Mouse (Mus musculus) urinary bladder, postnatal 4 days (tissue): ENCODE data around the gene Ckap2l.

Experiments
- DNase-seq, 2 experiments: peaks; one replicate each; pipeline ENCODE4 v3.0.0; 2021 to 2022; ENCODE audit warnings: low spot score in 2 of 2

Gene Ckap2l

DNA sequence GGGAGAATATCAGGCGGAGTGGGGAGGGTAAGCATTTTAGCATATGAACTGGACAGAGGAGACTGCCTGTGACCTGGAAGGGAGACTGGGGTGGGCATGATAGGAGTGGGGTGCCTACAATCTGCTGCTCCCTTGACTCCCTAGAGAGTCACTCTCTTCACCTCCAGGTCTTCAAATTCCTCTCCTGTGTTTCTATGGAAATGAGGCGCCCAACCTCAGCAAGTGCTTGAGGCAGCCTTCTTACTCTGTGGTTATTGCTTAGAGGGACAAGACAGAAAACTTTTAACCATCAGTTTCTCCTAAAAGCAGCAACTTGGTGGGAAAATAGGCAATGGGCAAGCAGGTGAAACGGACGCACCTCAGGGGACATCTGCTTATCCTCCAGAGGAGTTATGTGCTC, 60.5 kb downstream of the Ckap2l start:
- DNase-seq, result no peak

- DNase-seq, result no peak
These were observed 62.3 kb downstream of the Ckap2l start for GRCm38 (mm10) chr2:129234731-129235130.

GRCm38 (mm10) chr2:129233803-129234477, 63.1 kb downstream of the Ckap2l start:
- DNase-seq, result no peak

DNA sequence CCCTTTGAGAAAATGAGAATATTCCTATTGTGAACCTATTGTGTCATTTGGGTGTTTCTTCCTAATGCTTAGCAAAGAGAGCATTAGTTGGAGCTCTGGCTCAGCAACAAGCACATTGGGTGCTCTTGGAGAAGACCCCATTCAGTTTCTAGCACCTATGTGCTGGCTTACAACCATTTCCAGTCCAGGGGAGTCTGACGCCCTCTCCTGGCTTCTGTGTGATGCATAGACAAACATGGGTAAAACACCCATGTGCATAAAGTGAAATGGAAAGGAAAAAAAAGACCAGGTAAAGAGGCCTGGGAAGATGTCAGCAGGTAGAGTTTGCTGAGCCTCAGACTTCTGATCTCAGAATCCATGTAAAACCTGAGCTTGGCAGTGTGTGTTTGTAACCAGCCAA, 63.8 kb downstream of the Ckap2l start:
- DNase-seq, result no peak

DNA sequence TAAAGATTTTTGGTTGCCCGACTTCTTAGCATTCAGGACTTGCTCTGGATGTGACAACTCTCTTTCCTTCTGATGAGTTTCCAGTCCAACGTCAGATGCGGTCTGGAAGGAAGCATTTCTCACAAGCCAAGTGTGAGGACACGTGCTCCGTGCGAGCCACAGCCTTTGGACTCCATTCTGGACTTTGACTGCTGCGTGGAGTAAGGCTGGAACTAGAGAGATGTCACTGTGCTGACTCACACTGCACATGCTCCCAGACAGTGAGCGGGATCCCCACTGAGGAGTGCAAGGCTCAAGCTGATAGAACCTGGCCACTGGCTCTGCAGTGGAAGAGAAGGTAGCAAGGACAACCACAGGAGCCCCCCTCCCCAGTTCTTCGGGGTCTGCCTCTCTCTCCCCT, 64.5 kb downstream of the Ckap2l start:
- no peak for DNase-seq

DNA sequence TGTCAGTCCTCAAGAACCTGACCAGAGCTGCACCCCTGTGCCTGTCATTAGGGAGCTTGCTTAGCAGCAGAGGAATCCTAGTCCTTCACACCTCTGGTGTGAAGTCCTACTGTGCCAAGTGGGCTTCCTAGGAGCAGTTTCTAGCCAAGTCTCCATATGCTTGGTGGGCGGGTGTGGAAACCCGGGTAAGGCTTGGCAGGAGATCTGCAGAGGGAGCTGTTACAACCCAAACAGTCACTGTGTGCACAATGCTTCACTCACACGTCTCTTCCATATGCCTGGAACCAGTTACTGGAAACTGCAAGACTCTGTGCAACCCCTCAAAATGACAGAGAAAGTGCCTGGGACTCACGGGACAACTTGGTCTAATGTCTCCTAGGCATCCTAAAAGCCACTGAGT, 65.0 kb downstream of the Ckap2l start:
- no peak for DNase-seq

GRCm38 (mm10) chr2:129229316-129229715, 67.7 kb downstream of the Ckap2l start:
- DNase-seq, result no peak

DNA sequence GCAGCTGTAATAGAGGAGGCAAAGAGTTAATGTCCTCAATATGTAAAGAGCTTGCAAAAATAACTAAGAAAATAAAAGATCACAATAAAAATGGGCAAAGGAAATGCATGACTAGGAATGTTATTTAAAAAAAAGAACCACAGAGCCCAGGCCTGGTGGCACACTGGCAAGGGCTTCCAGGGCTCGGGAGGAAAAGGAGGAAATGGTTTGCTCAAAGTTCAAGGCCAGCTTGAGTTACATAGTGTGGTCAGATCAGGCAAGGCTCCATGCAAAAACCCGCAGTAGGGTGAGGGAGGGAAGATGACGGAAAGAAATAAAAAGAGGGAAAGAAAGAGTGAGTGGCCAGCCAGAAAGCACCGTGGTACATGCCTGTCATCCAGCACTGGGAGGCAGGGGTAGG, 68.4 kb downstream of the Ckap2l start:
- DNase-seq, result no peak

DNA sequence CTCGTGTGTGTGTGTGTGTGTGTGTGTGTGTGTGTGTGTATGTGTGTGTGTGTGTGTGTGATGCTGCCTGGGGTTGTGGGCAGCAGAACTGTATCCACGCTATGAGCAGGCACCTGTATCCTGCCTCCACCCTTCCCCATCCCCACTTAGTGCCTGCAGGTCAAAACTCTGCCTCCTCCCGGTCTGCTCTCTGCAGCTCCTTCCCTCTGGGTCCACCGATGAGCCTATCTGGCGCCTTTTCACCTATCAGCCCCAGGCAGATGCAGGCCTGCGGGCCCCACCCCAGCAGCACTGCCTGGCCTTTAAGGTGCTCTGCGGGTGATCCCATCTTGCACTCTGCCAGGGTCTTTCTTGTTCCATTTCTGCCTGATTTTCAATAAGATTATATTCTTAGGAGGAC, 69.3 kb downstream of the Ckap2l start:
- DNase-seq, result no peak

DNA sequence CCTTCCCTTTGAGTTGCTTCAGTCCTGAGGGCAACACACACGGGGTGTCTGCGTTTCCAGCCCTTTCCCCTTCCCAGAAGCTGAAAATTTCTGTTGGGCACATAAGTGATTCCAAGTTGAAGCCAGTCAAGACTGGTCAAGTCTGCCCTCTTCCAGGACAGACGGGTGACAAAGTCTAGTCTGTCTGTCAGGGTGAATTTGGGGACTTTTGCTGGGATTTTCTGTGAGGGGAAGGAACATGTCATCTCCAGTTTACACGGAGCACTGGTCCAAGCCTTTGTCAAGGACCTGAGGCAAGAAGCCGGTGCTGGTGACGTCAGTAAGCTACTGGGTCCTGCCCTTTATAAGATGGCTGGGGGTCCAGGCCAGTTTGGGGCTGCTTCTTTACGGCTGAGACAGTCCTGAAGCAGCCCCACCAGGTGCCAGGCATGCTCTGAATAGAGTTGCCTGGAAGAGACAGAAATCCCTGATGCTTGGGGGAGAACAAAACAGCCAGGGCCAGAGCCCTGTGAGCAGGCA, 69.9 kb downstream of the Ckap2l start:
- DNase-seq, result no peak

DNA sequence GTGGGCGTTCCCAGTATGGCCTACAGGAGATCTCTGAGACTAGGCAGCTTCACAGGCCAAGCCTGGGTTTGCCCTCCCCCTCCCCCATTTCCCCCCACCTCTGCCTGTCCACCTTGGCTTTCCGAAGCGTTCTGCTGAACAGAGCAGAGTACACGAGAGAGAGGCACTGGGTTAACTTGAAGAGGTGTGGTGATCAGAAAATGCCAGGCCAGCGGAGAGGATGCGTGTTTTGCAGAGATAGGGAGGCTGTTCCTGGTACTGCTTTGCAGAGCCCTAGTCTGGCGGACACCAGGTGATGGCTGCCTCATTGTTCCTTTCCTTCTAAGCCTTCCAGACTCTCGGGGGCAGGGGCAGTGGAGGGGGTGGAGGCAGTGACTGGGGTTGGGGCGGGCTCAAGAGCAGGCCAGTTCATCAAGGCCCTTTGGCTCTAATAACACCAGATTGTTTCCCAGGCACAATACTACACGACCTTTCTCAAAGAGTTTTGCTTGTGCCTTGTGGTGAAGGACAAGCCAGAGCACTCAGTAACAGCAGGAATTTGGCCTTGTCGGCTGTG, 70.6 kb downstream of the Ckap2l start:
- DNase-seq, result no peak

GRCm38 (mm10) chr2:129225251-129225819, 71.7 kb downstream of the Ckap2l start:
- DNase-seq, result no peak

- DNase-seq, result no peak
These were observed 72.8 kb downstream of the Ckap2l start for GRCm38 (mm10) chr2:129224178-129224577.

DNA sequence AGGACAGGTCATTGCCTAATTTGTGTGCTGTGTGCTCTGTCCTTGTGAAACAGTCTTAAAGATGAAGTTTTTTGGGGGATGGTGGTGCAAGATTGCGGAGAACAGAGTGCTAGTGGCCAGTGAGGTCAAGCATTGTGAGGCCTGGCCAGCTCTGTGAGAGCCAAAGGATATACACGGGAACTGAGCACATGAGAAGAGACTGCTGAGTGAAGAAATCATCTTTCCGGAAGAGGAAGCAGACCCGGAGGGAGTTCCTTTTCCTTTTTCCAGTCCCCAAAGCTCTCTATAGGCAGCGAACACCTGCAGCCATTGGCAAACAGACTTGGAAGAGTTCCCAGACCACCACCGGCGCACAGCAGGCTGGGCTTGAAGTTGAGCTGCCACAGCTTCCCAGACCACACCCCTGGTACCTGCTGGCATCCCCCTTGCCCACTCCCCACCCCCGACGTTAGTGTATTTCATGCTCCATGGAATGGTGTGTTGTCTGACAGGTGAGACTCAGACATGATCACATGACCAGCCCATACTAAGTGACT, 75.8 kb downstream of the Ckap2l start:
- DNase-seq, result no peak

DNA sequence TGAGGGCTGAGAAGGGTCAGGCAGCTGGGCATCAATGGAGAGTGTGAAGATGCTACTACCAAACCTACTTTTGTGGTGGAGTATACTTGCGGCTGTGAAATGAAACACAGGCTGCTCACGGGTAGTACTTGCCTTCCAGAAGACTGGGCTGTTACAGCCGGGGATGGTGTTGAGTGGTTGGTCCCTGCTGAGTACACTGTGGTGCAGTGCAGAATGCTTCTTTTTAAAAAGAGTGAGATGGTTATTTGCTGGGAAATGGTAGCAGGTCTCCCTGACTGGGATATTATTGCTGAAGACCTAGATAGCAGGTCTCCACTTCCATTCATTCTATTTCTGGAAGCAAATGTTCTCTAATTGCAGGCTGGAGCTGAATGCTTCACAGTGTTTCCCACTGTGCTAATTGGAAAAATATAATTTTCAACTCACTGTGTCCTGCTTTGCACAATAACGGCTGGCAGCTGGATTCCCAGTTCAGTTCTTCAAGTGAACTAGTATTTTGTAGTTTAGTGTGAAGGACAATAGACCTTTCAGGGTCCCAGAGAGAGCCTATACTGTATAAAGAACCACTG, 78.4 kb downstream of the Ckap2l start:
- no peak for DNase-seq
